Mouse (Mus musculus) bone marrow macrophage, adult 2 months (primary cell): Measurements from ENCODE around the gene Dynlt1a.
"Not testable (repeated sequence)": the region's sequence is repeated elsewhere in the genome, so short reads cannot be mapped to it uniquely, and the experiment has no call there.

Source experiments
- CTCF ChIP-seq: IDR thresholded peaks from 2 replicates; pipeline ENCODE4 v1.5.1; 2012; ENCODE audit warnings: low read depth, mild to moderate bottlenecking, low read length, moderate library complexity
- POLR2A ChIP-seq: IDR thresholded peaks from 2 replicates; pipeline ENCODE4 v1.6.1; 2012; ENCODE audit warnings: mild to moderate bottlenecking, low read depth, low read length, borderline replicate concordance

DNA sequence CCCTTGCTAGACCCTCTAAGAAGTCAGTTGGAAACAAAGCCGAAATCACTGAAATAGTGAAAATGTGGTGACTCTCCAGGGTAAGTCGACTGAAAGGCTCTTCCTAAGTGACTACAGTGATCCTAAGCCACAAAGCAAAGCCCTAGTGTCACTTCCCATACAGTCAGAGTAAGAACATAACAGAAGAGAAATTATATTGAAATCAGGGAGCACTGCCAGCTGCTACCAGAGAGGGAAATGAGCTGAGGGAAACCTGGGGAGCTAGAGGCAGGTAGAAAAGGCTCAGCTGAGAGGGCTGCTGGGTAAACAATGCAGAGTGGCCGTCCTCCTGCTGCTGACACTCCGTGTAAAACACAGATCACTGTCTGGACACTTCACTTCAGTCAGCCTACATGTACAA is 1.6 kb downstream of the Dynlt1a start:
- TF ChIP-seq CTCF, POLR2A: not testable (repeated sequence)
